Mouse (Mus musculus): ENCODE measurements at regions not wholly inside any gene's neighbourhood (a gene's known extent, or its start where the extent isn't known, plus 50 kb on each side); places are given as distances from the start of the nearest gene placed in this dataset.

- TF ChIP-seq GATA1 (IDR thresholded peaks at IDR 0.05; ENCODE audit: borderline replicate concordance, low read length) (no peak), FLI1 (IDR thresholded peaks at IDR 0.05; ENCODE audit: low read length) (no peak)
These were observed 418.5 kb upstream of the Adgrl2 start for GRCm38 (mm10) chr3:149408858-149409257.

Measured in megakaryocyte, embryonic 14.5 days (primary cell).